Mouse (Mus musculus): ENCODE measurements around the gene Klhl20. TPM values are rescaled to one million over a fixed set of nuclear protein-coding genes. Genes with fewer than 3 reads are reported as not detected.

The Klhl20 gene
- polyA plus RNA-seq, 1 experiment from 2014 or later, result 18.7 TPM

GRCm38 (mm10) chr1:161140026-161140762 lies 8.9 kb upstream of the Klhl20 start:
- Histone ChIP-seq H3K27me3 (replicated peaks) (no peaks in the 10 kb centered on the region; the same call in 1 of the 2 replicates), H3K27ac (replicated peaks) (no peak overlapping the region), H3K9me3 (replicated peaks) (no peaks in the 10 kb centered on the region), H3K4me3 (replicated peaks) (no peak overlapping the region), H3K36me3 (no peaks in the 10 kb centered on the region), H3K9ac (replicated peaks) (no peak overlapping the region), H3K4me1 (peaks cover 7% of the 10 kb centered on the region; the same call in 1 of the 2 replicates), H3K4me2 (no peak overlapping the region)
- WGBS, result 87% methylated on average over 9 of the region's 9 CpGs
- ATAC-seq (ENCODE audit: low FRiP score), result no peak

GRCm38 (mm10) chr1:161139496-161139895 lies 8.2 kb upstream of the Klhl20 start:
- 90% methylated on average over 2 of the region's 2 CpGs for WGBS
- H3K9me3 ChIP-seq (replicated peaks), result no peaks in the 10 kb centered on the region
- H3K4me2 ChIP-seq, result no peak overlapping the region
- no peak overlapping the region for H3K27ac ChIP-seq (replicated peaks)
- H3K27me3 ChIP-seq (replicated peaks), result no peaks in the 10 kb centered on the region; the same call in 1 of the 2 replicates
- H3K4me3 ChIP-seq (replicated peaks), result no peak overlapping the region
- H3K4me1 ChIP-seq, result peaks cover 7% of the 10 kb centered on the region; the same call in 1 of the 2 replicates
- no peaks in the 10 kb centered on the region for H3K36me3 ChIP-seq
- H3K9ac ChIP-seq (replicated peaks), result no peak overlapping the region
- ATAC-seq (ENCODE audit: low FRiP score), result no peak

- Histone ChIP-seq H3K4me3 (replicated peaks) (no peak overlapping the region), H3K4me2 (no peak overlapping the region), H3K9ac (replicated peaks) (no peak overlapping the region), H3K4me1 (peaks cover 23% of the 10 kb centered on the region), H3K36me3 (no peaks in the 10 kb centered on the region), H3K27ac (replicated peaks) (no peak overlapping the region), H3K27me3 (replicated peaks) (no peaks in the 10 kb centered on the region), H3K9me3 (replicated peaks) (no peaks in the 10 kb centered on the region)
- ATAC-seq (ENCODE audit: low FRiP score), result no peak
- WGBS, result 83% methylated on average over 1 of the region's 1 CpGs
Measured at GRCm38 (mm10) chr1:161126461-161126860, 4.8 kb downstream of the Klhl20 start.

- Histone ChIP-seq H3K27ac (replicated peaks) (no peak overlapping the region), H3K4me1 (peaks cover 2% of the 10 kb centered on the region), H3K4me3 (replicated peaks) (no peak overlapping the region), H3K9me3 (replicated peaks) (no peaks in the 10 kb centered on the region), H3K4me2 (no peak overlapping the region), H3K36me3 (peaks cover 6% of the 10 kb centered on the region), H3K27me3 (replicated peaks) (no peaks in the 10 kb centered on the region), H3K9ac (replicated peaks) (no peak overlapping the region)
- 92% methylated on average over 10 of the region's 10 CpGs for whole genome bisulfite sequencing
- ATAC-seq (ENCODE audit: low FRiP score), result no peak
Measured at GRCm38 (mm10) chr1:161122661-161123418, 8.5 kb downstream of the Klhl20 start.

- Histone ChIP-seq H3K9me3 (replicated peaks) (no peaks in the 10 kb centered on the region), H3K36me3 (peaks cover 3% of the 10 kb centered on the region; the same call in 1 of the 2 replicates), H3K4me2 (no peak overlapping the region), H3K27ac (replicated peaks) (no peak overlapping the region), H3K4me3 (replicated peaks) (no peak overlapping the region), H3K27me3 (replicated peaks) (no peaks in the 10 kb centered on the region), H3K9ac (replicated peaks) (no peak overlapping the region), H3K4me1 (no peaks in the 10 kb centered on the region)
- ATAC-seq (ENCODE audit: low FRiP score), result no peak
Measured at GRCm38 (mm10) chr1:161114591-161114990, 16.7 kb downstream of the Klhl20 start.

GRCm38 (mm10) chr1:161109216-161109615 lies 22.1 kb downstream of the Klhl20 start:
- no peak overlapping the region for H3K27ac ChIP-seq (replicated peaks)
- no peak overlapping the region for H3K9ac ChIP-seq (replicated peaks)
- whole genome bisulfite sequencing, result 84% methylated on average over 8 of the region's 8 CpGs
- no peaks in the 10 kb centered on the region for H3K27me3 ChIP-seq (replicated peaks)
- H3K9me3 ChIP-seq (replicated peaks), result no peaks in the 10 kb centered on the region
- no peaks in the 10 kb centered on the region for H3K4me1 ChIP-seq
- peaks cover 29% of the 10 kb centered on the region for H3K36me3 ChIP-seq
- ATAC-seq (ENCODE audit: low FRiP score), result no peak
- H3K4me3 ChIP-seq (replicated peaks), result no peak overlapping the region
- no peak overlapping the region for H3K4me2 ChIP-seq

- WGBS, result 87% methylated on average over 1 of the region's 1 CpGs
- Histone ChIP-seq H3K4me2 (no peak overlapping the region), H3K9ac (replicated peaks) (no peak overlapping the region), H3K36me3 (peaks cover 46% of the 10 kb centered on the region), H3K27me3 (replicated peaks) (no peaks in the 10 kb centered on the region), H3K4me3 (replicated peaks) (no peak overlapping the region), H3K27ac (replicated peaks) (no peak overlapping the region), H3K9me3 (replicated peaks) (no peaks in the 10 kb centered on the region), H3K4me1 (no peaks in the 10 kb centered on the region)
- no peak for ATAC-seq (ENCODE audit: low FRiP score)
Measured at GRCm38 (mm10) chr1:161103842-161104241, 27.5 kb downstream of the Klhl20 start.

GRCm38 (mm10) chr1:161099721-161100405 lies 31.4 kb downstream of the Klhl20 start:
- Histone ChIP-seq H3K4me3 (replicated peaks) (no peak overlapping the region), H3K4me1 (no peaks in the 10 kb centered on the region), H3K9me3 (replicated peaks) (no peaks in the 10 kb centered on the region), H3K9ac (replicated peaks) (no peak overlapping the region), H3K27ac (replicated peaks) (no peak overlapping the region), H3K36me3 (peaks cover 53% of the 10 kb centered on the region), H3K4me2 (no peak overlapping the region), H3K27me3 (replicated peaks) (no peaks in the 10 kb centered on the region)
- no peak for ATAC-seq (ENCODE audit: low FRiP score)
- 98% methylated on average over 4 of the region's 4 CpGs for WGBS

- Histone ChIP-seq H3K9ac (replicated peaks) (no peak overlapping the region), H3K4me1 (peaks cover 17% of the 10 kb centered on the region), H3K27ac (replicated peaks) (no peak overlapping the region), H3K27me3 (replicated peaks) (no peaks in the 10 kb centered on the region), H3K4me2 (no peak overlapping the region), H3K9me3 (replicated peaks) (no peaks in the 10 kb centered on the region), H3K36me3 (no peaks in the 10 kb centered on the region), H3K4me3 (replicated peaks) (no peak overlapping the region)
- WGBS, result 90% methylated on average over 3 of the region's 3 CpGs
- ATAC-seq (ENCODE audit: low FRiP score), result no peak
Measured at GRCm38 (mm10) chr1:161077243-161077642, 54.1 kb downstream of the Klhl20 start.

- ATAC-seq (ENCODE audit: low FRiP score), result no peak
- H3K36me3 ChIP-seq, result no peaks in the 10 kb centered on the region
- 83% methylated on average over 6 of the region's 6 CpGs for WGBS
Measured at GRCm38 (mm10) chr1:161076238-161076637, 55.1 kb downstream of the Klhl20 start.

GRCm38 (mm10) chr1:161071272-161071620 lies 60.1 kb downstream of the Klhl20 start:
- no peaks in the 10 kb centered on the region for H3K27me3 ChIP-seq (replicated peaks)
- H3K9ac ChIP-seq (replicated peaks), result peak overlapping the region; percentile 56
- WGBS, result under 1% methylated on average over 12 of the region's 12 CpGs
- H3K4me3 ChIP-seq (replicated peaks), result peak overlapping the region; percentile 71
- no peak for ATAC-seq (ENCODE audit: low FRiP score)
- H3K4me1 ChIP-seq, result peaks cover 38% of the 10 kb centered on the region
- H3K4me2 ChIP-seq, result peak overlapping the region; percentile 66
- H3K36me3 ChIP-seq, result no peaks in the 10 kb centered on the region
- H3K27ac ChIP-seq (replicated peaks), result peak overlapping the region; percentile 64; the same call in 1 of the 2 replicates
- no peaks in the 10 kb centered on the region for H3K9me3 ChIP-seq (replicated peaks)

More at GRCm38 (mm10) chr1:161076238-161076637, 55.1 kb downstream of the Klhl20 start:
- no peaks in the 10 kb centered on the region for H3K27me3 ChIP-seq (replicated peaks)
- no peaks in the 10 kb centered on the region for H3K9me3 ChIP-seq (replicated peaks)
- no peak overlapping the region for H3K4me2 ChIP-seq
- H3K4me1 ChIP-seq, result peaks cover 27% of the 10 kb centered on the region
- H3K4me3 ChIP-seq (replicated peaks), result no peak overlapping the region
- no peak overlapping the region for H3K27ac ChIP-seq (replicated peaks)
- no peak overlapping the region for H3K9ac ChIP-seq (replicated peaks)
